Mouse (Mus musculus) cortical plate, adult 2 months (tissue): ENCODE results near the gene BC004004.

Source experiments
- CTCF ChIP-seq: fragments of 200-500 bp; IDR thresholded peaks from 2 replicates; pipeline ENCODE4 v1.5.1; 2011; ENCODE audit warnings: mild to moderate bottlenecking, control low read depth, low read length; ENCODE audit not compliant: insufficient read depth; ENCODE audit errors: extremely low read depth
- POLR2A ChIP-seq: fragments of 200-500 bp; IDR thresholded peaks from 2 replicates; pipeline ENCODE4 v1.6.1; 2011; ENCODE audit warnings: mild to moderate bottlenecking, low read length, control low read depth; ENCODE audit not compliant: insufficient read depth; ENCODE audit errors: extremely low read depth

- TF ChIP-seq POLR2A = peak; percentile 47; the same call in 1 of the 2 replicates
- TF ChIP-seq CTCF = peak; percentile 60
Observed at GRCm38 (mm10) chr17:29268682-29269348, at the start of gene BC004004.
